In genomic region chr6:72097181-72097995, GRCm38 (mm10) we compare ENCODE assay signal across 8 mouse cellular contexts. TPM values are rescaled to one million over a fixed set of nuclear protein-coding genes. Genes with fewer than 3 reads are reported as not detected.
DNase-seq lines count a peak whose midpoint lies in the region; ATAC-seq lines count a peak whose summit lies in the region.

St3gal5 (plus strand) TSS chr6:72097592.

- under 1% methylated on average over 69 of the region's 81 CpGs for WGBS in hindbrain, embryonic 12.5 days

- peak within 1 kb of the TSS; percentile 74 for H3K4me2 ChIP-seq in hindbrain, embryonic 12.5 days (replicated peaks)

- H3K27me3 ChIP-seq in hindbrain, embryonic 12.5 days = no peaks in the 10 kb centered on the region

- peaks cover 26% of the 10 kb centered on the region for H3K4me1 ChIP-seq in hindbrain, embryonic 12.5 days

- no peaks in the 10 kb centered on the region for H3K36me3 ChIP-seq in hindbrain, embryonic 12.5 days

- H3K4me3 ChIP-seq in hindbrain, embryonic 12.5 days = peak within 1 kb of the TSS; percentile 59

- peak within 1 kb of the TSS; percentile 79 for H3K9ac ChIP-seq in hindbrain, embryonic 12.5 days

- peak; percentile 96 for DNase-seq in NIH3T3 (ENCODE audit: low read depth)
- peak; percentile 95 for DNase-seq in cerebellum, adult 9-11 months
- DNase-seq in frontal cortex, postnatal 10 days (ENCODE audit: low spot score in 2 of 2) = peak; percentile 90 to 91
- DNase-seq in layer of hippocampus, postnatal 25 days (ENCODE audit: extremely low spot score in 1 of 2, low spot score in 1 of 2) = peak; percentile 78 to 80
- peak; percentile 92 for DNase-seq in lung, postnatal 14 days
- DNase-seq in ovary, postnatal 36 days (ENCODE audit: low spot score) = peak; percentile 95
- peak; percentile 94 for DNase-seq in thymus, postnatal 14 days

- ATAC-seq in hindbrain, embryonic 12.5 days (ENCODE audit: low FRiP score) = peak; percentile 98

- H3K27ac ChIP-seq in hindbrain, embryonic 12.5 days = peak within 1 kb of the TSS; percentile 89

- no peaks in the 10 kb centered on the region for H3K9me3 ChIP-seq in hindbrain, embryonic 12.5 days (replicated peaks)

RNA-seq across cellular contexts. Expression of gene St3gal5, which starts in this region (rescaled TPM):
- 47.1 and 53.6 TPM in 2 replicates for polyA plus RNA-seq in hindbrain, embryonic 12.5 days (2016; fragmentation: Nextera tagmentation; extraction: Ambion mirVana)
- total RNA-seq in layer of hippocampus, postnatal 25 days (2021) = 10 to 100 TPM; 92.1 to 96.4 TPM

Comparison
In these comparisons a context has a peak if more than half of its experiments do, and no peak if none do; other contexts are left out.
1. Peak in every context shown above with its lines: DNase-seq, ATAC-seq, H3K4me3 ChIP-seq and H3K27ac ChIP-seq.